Mouse (Mus musculus): ENCODE data around the gene Pcbp3.

Gene Pcbp3

DNA sequence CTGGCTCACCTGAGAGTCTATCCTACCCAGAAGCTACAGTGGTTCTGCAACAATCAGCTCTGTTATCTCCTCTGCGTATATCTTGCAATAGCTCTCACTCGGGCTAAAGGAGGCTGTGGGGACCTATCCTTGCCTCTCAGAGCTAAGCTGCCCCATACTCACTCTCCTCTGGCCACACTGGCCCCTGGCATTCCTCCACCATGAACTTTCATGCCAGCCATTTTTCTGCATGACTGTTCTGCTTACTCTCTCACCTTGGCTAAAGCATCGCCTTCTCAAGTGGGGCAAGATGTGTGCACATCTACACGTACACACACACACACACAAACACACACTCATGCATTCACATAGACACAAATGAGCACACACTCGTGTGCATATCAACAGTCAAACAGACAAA lies 115.2 kb downstream of the Pcbp3 start:
- DNase-seq (ENCODE audit: low spot score in 2 of 2) = no peak

DNA sequence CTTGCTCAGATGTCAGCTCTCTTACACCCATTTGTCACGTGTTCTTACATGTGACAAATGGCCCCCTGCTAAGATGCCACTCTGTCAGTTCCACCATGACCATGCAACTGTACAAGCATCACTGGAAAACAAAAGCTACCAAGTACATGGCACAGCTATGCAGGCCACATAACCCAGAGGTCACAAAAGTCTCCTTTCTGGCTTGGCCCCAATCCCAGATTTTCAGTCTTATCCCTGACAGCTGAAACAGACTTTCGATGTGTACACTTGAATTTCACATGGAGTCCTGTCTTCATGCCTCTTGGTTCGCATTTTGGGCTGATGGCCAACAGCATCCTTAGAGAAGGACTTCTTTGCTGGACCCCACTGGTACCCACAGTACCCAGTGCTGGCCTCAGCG lies 116.8 kb downstream of the Pcbp3 start:
- no peak for DNase-seq (ENCODE audit: low spot score in 2 of 2)

DNA sequence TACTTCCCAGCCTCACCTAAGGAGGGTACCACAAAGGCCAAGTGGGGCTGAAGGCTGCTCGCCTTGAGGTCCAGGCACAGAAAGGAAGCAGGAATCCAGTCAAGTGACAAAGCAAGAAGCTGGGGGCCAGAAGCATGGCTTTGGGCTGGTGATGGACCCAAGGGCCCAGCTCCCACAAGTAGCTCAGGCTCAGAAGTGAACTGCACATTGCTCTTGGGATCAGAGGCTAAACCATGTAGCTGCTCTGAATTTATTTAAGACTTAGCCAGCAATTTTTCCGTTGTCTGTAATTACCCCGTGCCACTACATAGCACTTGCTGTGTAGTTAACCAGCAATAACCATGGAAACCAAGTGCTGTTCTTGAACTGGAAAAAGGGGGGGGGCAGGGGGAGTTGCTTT lies 117.3 kb downstream of the Pcbp3 start:
- DNase-seq (ENCODE audit: low spot score in 2 of 2) = no peak

DNA sequence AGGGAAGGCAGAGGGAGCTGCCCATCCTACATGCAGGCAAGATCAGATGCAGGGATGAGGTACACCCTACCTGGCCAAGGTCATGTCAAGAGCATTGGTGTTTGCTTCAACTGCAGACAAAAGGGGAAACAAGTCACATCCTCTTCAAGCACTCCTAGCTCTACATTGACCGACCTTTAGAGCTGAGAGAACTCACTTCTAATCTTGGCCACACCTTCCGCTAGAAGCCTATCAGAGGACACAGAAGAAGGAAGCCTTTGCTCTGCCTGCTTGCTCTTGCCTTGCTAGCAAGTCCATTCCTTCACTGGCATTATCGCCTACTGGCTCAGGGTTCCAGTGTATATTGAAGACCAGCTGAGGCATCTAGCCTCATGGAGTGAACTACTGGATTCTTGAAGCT lies 119.6 kb downstream of the Pcbp3 start:
- DNase-seq (ENCODE audit: low spot score in 2 of 2) = no peak

DNA sequence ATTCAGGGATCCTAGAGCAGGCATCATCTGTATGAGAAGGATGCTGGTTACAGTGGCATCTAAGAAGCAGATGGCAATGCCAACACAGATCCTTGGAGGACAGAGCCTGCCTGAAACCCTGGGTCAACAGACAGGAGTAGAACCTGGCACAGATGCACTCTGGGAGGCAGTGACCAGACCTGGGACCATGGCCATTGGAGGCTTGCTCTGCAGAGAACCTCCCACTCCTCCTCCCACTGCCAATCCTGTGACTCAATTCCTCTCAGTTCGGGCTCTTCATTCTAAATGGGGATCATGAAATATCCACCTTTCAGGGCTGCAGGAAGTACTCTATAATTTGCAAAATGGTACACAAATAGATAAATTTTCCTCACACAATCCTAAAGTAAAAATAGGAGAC lies 120.5 kb downstream of the Pcbp3 start:
- DNase-seq (ENCODE audit: low spot score in 2 of 2) = no peak

DNA sequence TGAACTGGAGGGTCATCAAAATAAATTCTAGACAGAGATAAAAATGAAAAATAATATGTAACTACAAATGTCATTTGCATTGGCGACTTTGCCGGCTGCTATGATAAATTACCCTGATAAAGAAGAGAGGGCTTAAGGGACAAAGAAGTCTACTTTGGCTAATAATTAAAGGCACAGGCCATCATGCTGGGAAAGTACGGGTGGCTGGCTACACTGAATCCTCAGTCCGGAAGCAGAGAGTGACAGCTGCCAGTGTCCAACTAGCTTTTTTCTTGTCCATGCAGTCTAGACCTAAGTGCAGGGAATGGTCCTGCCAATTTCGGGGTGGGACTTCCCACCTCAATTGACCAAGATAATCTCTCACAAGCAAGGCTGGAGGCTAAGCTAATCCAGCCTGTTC lies 121.1 kb downstream of the Pcbp3 start:
- DNase-seq (ENCODE audit: low spot score in 2 of 2) = no peak

DNA sequence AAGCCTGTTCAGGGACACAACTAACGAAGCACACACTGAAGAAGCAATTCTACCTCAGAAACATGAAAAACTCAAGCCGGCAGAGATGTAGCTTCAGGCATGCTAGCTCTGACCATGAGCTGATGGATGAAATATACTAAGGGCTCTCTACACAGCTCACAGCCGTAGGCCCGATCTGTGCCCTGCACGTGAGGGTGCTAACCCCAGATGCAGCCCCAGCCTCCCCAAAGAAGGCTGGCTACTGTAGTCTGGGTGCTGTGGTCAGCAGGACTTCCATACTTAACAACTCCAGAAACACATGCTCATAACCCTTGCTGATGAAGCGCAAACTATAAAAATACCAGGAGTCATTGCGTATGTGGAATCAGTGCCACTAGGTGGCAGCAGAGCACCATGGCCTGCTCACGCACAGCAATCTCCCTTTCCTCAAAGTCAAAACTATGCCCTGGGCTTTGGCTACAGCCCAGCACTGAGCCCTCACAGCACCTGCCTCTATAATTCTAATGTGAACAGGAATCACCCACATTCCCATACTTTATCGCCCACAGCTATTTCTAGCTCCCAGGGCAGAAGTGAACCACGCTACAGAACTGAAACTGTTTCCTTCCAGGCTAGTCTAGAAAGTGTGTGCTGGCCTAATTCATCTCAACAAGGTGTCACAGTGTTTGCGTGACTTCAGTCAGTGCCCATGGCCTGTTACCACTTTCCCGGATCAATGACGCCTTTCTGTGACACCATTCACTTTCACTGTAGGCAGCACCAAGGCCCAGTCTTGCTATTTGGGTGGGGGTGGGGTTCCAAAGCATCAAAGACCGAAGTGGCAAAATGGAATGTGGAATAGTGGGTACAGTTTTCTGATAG lies 126.0 kb downstream of the Pcbp3 start:
- peak; percentile 60 to 66 for DNase-seq (ENCODE audit: low spot score in 2 of 2)

DNA sequence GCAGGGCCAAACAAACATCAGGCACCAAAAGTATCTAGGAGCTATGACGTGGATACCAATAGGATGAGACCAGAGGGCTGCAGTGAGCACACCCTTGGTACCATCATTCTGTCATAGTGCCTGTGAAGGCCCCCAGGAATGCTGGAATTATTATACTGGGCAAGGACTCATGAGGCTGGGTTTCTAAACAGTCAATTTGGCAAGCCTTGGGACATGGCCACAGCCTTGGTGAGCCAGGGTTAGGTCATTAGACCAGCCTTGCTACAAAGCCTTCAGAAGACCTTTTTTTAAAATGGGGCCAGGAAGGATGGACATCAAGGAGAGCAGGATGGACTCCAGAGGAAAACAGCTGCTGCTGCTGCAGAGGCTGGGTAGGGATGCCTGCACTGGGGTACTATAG lies 128.8 kb downstream of the Pcbp3 start:
- DNase-seq (ENCODE audit: low spot score in 2 of 2) = no peak

DNA sequence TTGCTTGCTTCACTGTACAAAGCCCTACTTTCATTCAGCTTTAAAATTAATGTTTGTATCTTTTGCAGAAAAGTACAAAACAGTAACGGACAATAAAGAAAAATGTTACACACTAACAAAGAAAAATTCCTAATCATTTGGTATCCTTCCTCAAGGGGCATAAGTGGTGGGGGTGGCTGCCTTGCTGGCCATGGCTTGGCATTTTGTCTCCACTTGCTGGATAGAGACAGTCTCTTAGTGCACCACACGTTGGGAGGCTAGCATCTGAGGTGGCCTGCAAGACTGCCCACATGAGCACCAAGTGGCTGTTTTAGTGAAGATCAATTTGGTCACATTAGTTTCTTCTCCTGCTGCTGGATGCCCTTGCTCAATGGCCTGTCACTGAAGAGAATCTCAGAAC lies 129.8 kb downstream of the Pcbp3 start:
- no peak for DNase-seq (ENCODE audit: low spot score in 2 of 2)

DNA sequence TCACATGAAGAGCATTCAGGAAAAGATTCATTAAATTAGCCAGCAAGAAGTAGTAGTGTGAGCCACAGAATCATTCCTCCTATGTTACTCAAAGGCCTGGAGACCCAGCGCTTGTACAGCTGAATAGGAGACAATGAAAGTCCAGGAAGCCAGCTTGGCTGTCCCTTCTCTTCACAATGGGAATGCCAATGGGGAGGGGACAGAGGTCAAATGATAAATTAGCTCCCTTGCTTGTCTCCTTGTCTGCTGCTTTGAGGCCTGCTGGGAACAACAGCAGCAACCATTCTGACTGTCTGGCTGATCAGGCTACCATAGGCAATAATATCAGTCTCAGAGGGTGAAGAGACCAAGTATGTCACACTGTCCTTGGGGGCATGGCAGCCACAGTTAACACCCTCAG lies 130.5 kb downstream of the Pcbp3 start:
- DNase-seq (ENCODE audit: low spot score in 2 of 2) = no peak

DNA sequence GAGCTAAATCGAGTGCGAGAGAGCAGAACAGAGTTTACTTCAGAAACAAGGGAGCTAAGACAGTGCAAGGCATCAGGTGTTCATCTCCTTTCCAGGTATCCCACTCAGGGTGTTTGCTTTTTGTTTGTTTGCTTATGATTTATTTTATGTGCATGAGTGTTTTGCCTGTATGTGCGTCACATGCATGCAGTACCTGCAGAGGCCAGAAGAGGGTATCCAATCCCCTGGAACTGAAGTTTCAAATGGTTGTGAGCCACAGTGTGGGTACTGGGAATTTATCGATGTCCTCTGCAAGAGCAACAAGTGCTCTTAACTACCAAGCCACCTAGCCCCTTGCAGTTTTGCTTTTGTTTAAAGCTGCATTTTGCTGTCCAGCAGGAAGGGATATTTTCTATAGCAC lies 132.8 kb downstream of the Pcbp3 start:
- no peak for DNase-seq (ENCODE audit: low spot score in 2 of 2)

DNA sequence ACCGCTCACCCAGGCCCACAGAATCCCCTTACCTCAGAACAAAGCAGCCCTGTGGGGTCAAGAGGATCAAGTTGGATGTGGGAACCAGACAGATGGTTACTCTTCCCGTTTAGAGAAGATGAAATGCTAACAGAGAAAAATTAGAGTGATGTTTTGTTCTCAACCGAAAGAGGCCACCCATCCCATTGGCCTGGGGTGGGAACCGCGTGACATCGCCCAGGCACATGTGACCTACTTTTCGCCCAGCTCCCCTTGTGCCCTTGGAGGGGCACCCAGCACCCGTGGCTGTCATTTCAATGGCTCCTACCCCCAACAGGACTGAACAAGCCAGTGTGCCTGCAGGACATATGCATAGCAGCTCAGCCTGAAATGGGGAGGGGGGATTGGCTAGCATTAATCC lies 139.0 kb downstream of the Pcbp3 start:
- DNase-seq (ENCODE audit: low spot score in 2 of 2) = no peak

DNA sequence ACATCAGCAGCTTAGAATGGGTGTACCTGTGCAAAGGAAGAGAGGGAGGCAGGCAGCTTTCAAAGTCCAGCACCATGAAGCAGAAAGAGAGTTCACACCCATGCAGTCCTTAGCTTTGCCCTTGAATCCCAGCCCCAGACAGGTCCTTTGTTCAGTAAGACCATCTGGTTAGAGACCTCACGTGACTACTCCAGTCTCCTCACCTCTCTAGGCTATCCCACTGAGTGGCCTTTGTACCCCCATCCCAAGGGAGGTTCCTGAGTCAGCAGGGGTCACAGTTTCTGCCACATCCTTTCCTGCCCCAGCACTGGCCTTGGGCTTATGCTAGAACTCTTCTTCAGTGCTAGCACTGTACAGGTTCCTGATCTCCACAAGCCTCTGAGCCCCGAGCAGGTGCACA lies 142.4 kb downstream of the Pcbp3 start:
- no peak for DNase-seq (ENCODE audit: low spot score in 2 of 2)

DNA sequence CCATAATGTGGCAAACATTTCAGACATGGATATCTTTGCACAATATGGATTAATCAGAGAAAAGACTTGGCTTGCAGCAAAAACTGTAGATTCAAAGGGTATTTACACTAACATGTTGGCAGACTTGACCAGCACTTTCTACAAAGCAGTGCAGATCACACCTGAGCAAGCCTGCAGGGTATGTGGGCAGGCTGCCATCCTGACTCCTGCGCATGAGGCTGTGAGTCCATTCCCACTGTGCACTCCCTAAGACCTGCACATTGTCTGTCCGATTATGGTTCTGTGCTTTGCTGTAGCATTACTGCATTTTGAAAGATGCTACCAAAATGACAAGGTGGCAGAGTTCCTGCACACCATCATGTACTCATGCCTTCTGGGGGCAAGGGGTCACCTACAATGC lies 143.3 kb downstream of the Pcbp3 start:
- no peak for DNase-seq (ENCODE audit: low spot score in 2 of 2)

DNA sequence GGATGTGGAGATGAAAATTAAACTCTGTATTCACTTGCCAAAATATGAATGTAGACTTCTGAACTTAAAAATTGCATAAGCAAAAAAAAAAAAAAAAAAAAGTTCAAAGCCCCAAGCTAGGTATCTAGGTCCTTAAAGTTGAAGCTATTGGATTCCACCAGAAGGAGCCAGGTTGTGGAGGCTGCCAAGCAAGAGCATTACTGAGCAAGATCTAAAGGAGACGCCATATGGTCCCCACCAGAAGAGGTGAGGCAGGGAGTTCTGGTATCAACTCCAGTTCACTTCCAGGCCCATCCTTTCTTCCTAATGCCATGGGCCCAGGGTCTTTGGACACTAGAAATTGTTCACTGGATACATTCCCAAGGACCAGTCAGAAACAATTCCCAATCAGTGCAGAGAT lies 144.8 kb downstream of the Pcbp3 start:
- no peak for DNase-seq (ENCODE audit: low spot score in 2 of 2)

DNA sequence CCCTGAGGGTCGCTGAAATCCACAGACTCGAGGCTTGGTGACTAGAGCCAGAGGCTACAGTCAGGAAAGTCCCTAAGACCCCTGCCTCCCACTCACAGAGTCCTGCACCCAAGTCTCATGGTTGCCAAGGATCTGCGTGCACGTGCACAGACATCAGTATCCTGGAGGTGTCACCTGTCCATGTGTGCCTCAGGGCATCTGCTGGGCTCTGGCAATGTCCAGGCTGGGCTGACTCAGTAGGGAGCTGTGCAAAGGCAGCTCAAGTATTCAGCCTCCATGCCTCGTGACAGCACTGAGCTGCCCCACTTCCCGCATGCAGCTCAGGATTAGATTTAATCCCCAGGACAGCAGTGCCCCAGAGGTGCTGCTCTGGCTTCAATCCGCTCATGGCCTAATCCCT lies 145.3 kb downstream of the Pcbp3 start:
- no peak for DNase-seq (ENCODE audit: low spot score in 2 of 2)

DNA sequence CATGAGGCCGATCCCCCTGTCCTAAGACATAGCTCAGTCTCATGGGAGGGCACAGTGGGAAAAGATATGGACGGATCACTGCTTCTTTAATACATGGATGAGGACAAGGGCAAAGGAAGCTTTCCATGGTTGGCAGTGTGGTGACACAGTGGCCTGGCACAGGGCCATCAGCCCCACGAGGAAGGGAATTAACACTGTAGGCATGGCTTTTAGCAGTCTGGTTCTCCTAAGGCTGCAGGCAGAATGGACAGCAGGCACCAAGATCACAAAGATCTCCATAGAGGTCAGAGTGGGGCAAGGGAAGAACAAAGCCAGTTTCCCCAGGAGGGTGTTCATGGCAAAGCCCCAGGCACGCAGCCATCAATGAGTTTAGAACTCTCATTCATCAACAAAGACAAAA lies 146.2 kb downstream of the Pcbp3 start:
- no peak for DNase-seq (ENCODE audit: low spot score in 2 of 2)

DNA sequence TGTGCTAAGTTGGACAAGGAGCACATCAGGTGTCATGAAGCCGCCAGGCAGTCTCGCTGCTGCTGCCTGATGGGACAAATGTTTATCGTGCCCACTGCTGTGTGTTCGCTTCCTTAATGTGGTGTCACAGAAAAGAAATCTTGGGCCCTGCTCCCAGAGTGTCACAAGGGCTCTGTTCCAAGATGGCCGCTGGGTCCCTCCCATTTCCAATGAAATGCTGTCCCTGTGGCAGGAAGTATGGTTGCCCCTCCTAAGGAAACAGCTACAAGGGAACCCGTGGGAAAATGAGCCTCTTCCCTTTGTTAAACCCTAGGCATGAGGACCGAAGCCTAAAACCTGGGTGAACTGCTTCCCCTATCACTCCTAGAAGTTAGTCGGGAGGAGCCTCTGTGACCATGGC lies 146.9 kb downstream of the Pcbp3 start:
- no peak for DNase-seq (ENCODE audit: low spot score in 2 of 2)

DNA sequence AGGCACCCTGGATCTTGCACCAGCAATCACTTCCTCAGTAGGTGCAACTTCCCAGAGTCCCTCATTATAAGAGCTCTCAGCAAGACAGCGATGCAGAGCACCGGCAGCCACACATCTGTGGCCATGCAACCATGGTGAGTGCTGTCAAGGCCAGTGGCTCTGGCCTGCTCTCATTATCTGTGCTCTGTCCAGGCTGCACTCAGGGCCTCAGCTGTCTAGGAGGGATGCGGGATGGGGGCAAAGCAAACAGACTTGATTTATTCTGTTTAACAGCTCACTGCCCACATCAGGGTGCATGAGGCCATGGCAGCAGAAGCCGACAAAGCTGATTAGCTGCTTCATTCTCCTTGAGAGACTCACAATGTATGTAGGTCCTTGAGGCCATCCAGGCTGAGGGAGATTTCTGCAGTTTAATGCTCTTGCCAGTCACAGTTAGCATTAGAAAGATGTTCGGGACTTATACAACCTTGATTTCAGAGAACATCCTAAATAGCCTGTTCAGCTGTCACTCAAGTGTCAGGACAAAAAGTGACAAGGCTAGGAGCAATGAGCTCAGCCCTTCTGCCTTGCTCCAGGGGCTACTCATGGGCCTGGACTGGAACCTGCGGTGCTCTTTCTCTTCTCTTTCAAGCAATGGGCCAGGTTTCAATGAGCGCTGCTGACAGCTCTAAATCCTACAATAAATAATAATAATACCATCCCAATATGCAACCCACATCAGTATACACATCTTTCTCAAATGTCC lies 151.6 kb downstream of the Pcbp3 start:
- DNase-seq (ENCODE audit: low spot score in 2 of 2) = no peak

DNA sequence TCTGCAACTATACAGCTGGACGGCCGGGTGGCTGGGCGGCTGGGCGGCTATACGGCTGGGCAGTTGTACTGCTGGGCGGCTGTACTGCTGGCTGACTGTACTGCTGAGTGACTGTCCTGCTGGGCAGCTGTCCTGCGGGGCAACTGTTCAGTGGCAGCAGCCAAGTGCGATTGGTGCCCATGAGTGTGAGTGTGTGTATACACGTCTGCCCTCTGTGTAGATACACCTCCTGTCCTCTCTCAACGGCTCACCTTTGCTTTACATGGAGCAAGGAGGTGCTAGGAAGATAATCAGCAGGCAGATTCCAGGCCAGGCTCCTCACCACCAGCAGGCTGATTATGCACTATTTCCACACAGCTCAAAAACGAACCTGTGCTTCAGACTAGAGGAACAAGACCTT lies 152.2 kb downstream of the Pcbp3 start:
- no peak for DNase-seq (ENCODE audit: low spot score in 2 of 2)

DNA sequence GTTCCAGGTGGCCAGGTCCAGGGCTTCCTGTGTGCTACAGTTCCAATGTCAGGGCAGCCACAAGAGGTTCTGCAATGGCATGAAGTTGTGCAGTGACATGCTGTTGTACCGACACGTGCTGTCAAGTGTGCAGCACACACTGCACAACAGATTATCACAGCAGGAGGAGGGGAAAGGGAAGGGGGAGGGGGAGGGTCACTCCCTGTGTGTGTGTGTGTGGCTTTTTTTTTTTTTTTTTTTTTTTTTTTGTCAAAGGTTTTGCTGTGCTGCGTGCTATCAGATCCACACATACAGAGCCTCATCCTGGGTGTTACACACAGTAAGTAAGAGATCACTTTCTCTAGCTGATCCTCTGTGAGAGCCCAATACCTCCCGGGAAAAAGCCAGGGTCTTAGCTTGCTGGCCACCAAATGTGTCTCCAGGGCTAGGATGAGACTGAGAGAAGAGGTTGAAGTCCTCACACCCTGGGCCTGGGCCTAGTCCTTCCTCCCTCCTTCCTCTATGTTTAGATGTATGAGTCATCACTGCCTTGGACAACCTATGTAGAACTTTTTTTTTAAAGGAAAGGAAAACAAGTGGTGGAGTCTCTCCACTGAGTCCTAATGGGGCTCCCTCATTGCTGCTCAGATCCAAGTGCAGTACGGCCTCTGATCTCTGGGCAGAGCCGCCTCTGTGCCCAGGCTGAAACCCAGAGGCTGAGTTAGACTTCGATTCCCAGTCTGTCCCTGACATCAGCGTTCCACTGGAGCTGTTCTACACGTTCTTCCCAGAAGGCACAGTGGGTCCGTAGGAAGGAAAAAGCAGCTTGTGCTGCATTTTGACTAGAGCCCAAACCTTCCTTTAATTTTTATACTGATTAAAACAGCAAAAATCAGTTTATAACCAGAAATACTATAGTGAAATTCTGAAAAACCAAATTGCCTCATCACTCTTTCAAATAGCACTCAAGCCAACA lies 153.0 kb downstream of the Pcbp3 start:
- no peak for DNase-seq (ENCODE audit: low spot score in 2 of 2)

DNA sequence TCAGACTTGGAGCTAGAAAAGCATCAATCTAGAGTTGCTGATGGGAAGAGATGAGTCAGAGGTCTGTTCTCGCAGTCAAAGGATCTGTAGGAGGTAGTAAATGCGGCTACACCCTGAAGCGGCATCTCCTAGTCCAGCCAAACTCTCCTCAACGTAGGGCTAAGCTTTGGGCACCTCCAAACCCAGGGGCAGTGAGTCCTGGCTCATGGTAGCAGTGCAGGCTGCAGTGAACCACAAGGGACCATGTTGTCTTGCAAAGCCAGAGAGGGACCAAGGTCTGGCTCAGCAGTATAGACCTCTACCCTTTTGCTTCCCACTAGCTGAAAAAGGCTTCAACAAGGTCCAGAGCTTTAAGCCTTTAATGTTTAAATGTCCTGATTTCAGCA lies 159.2 kb downstream of the Pcbp3 start:
- no peak for DNase-seq (ENCODE audit: low spot score in 2 of 2)

Data from urinary bladder, adult 18-20 months (tissue).